Mouse (Mus musculus) left cerebral cortex, postnatal 10 days (tissue): Measurements from ENCODE around the gene Npepps. TPM values are rescaled to one million over a fixed set of nuclear protein-coding genes. Genes with fewer than 3 reads are reported as not detected.
"Not testable (repeated sequence)": the region's sequence is repeated elsewhere in the genome, so short reads cannot be mapped to it uniquely, and the experiment has no call there.

ENCODE experiments used
- DNase-seq, 2 experiments: peaks; one replicate each; pipeline ENCODE4 v3.0.0; 2021 to 2022; ENCODE audit warnings: low spot score in 2 of 2, mixed read lengths in 1 of 2; ENCODE audit errors: extremely low spot score in 1 of 2
- intact Hi-C: fragments of 180-260 bp; cut with DNase I; formaldehyde crosslinking; loops from one replicate; pipeline ENCODE4 v1.15.1; 2025
- total RNA-seq, 2 experiments: library from RNA; stranded (reverse); gene quantifications; 2 replicates each; pipeline ENCODE4 v1.2.3; 2021

The Npepps gene
- total RNA-seq, result 100 to 1,000 TPM; 145 to 150 TPM

- intact Hi-C loops, result loop anchor here (5.0 kb wide), 1 partner anchor 37 kb away; the partner anchor contains the start of gene Mrpl45
- DNase-seq, result peak; percentile 39 to 87
These were observed at the start of gene Npepps for GRCm38 (mm10) chr11:97280216-97280861. Gene Npepps, minus strand, starts transcription at chr11:97280638.

GRCm38 (mm10) chr11:97328148-97328547 is 47.7 kb upstream of the Npepps start:
- intact Hi-C loops, result no loop called here

GRCm38 (mm10) chr11:97325224-97325623 is 44.8 kb upstream of the Npepps start:
- intact Hi-C loops, result no loop called here

More at GRCm38 (mm10) chr11:97328148-97328547, 47.7 kb upstream of the Npepps start:
- peak; percentile 38 to 64 for DNase-seq

GRCm38 (mm10) chr11:97321894-97322600 is 41.6 kb upstream of the Npepps start:
- intact Hi-C loops, DNase-seq: not testable (repeated sequence)

More at GRCm38 (mm10) chr11:97325224-97325623, 44.8 kb upstream of the Npepps start:
- DNase-seq, result no peak

- intact Hi-C loops, result no loop called here
These were observed 40.8 kb upstream of the Npepps start for GRCm38 (mm10) chr11:97321197-97321596.

GRCm38 (mm10) chr11:97315504-97316503 is 35.4 kb upstream of the Npepps start, which contains the start of gene Mrpl45:
Gene Mrpl45, plus strand, starts transcription at chr11:97315716.
- DNase-seq, result peak; percentile 97 to 98
- intact Hi-C loops, result loop anchor here (5.0 kb wide), 1 partner anchor 34 kb away; the partner anchor contains the start of gene Npepps

More at GRCm38 (mm10) chr11:97321197-97321596, 40.8 kb upstream of the Npepps start:
- DNase-seq, result no peak

GRCm38 (mm10) chr11:97314751-97315503 is 34.5 kb upstream of the Npepps start:
- intact Hi-C loops, result loop anchor here (5.0 kb wide), 2 partner anchors 33 to 113 kb away; partner anchors contain the start of gene Npepps
- no peak for DNase-seq

GRCm38 (mm10) chr11:97314110-97314509 is 33.7 kb upstream of the Npepps start:
- intact Hi-C loops, result loop anchor here (5.0 kb wide), 1 partner anchor 112 kb away; no protein-coding TSS in a partner anchor
- DNase-seq, result no peak

GRCm38 (mm10) chr11:97312871-97313270 is 32.4 kb upstream of the Npepps start:
- DNase-seq, result not testable (repeated sequence)
- intact Hi-C loops, result loop anchor here (5.0 kb wide), 1 partner anchor 111 kb away; no protein-coding TSS in a partner anchor

GRCm38 (mm10) chr11:97310895-97311631 is 30.6 kb upstream of the Npepps start:
- DNase-seq, result no peak
- intact Hi-C loops, result loop anchor here (5.0 kb wide), 1 partner anchor 109 kb away; no protein-coding TSS in a partner anchor

- peak; percentile 62 to 79 for DNase-seq
- intact Hi-C loops, result loop anchor here (5.0 kb wide), 1 partner anchor 108 kb away; no protein-coding TSS in a partner anchor
These were observed 29.6 kb upstream of the Npepps start for GRCm38 (mm10) chr11:97309911-97310571.

- peak in 1 of 2 experiments; percentile 57 for DNase-seq
- intact Hi-C loops, result no loop called here
These were observed 29.0 kb upstream of the Npepps start for GRCm38 (mm10) chr11:97309451-97309836.

- intact Hi-C loops, result no loop called here
- no peak for DNase-seq
These were observed 28.5 kb upstream of the Npepps start for GRCm38 (mm10) chr11:97308806-97309450.

- intact Hi-C loops, result no loop called here
- DNase-seq, result no peak
These were observed 27.0 kb upstream of the Npepps start for GRCm38 (mm10) chr11:97307294-97308069.

- no peak for DNase-seq
- intact Hi-C loops, result no loop called here
These were observed 24.2 kb upstream of the Npepps start for GRCm38 (mm10) chr11:97304631-97305030.
